Mouse (Mus musculus) hindbrain, embryonic 12.5 days (tissue): ENCODE data around the gene Ccdc57. TPM values are rescaled to one million over a fixed set of nuclear protein-coding genes. Genes with fewer than 3 reads are reported as not detected.
A peak's percentile ranks its signal among the peaks of the same experiment; 100 is the strongest.
"Not testable (repeated sequence)": the region's sequence is repeated elsewhere in the genome, so short reads cannot be mapped to it uniquely, and the experiment has no call there.

ENCODE experiments used
- ATAC-seq: fragments of 200-750 bp; cut with Nextera tagmentation; 2 replicates; pipeline ENCODE4 v1.8.0; 2017; ENCODE audit warnings: moderate TSS enrichment; ENCODE audit not compliant: low FRiP score
- H3K27ac ChIP-seq: fragments of 300-500 bp; sonication (generic); 2 replicates; pipeline ENCODE4 v1.5.1; 2016; ENCODE audit warnings: mild to moderate bottlenecking
- H3K27me3 ChIP-seq: fragments of 300-500 bp; sonication (generic); 2 replicates; pipeline ENCODE4 v1.6.1; 2016; ENCODE audit warnings: mild to moderate bottlenecking
- H3K36me3 ChIP-seq: fragments of 300-500 bp; sonication (generic); 2 replicates; pipeline ENCODE4 v1.6.1; 2016; ENCODE audit warnings: mild to moderate bottlenecking
- H3K4me1 ChIP-seq: fragments of 300-500 bp; sonication (generic); 2 replicates; pipeline ENCODE4 v1.6.1; 2016
- H3K4me2 ChIP-seq: fragments of 300-500 bp; sonication (generic); replicated peaks from 2 replicates; pipeline ENCODE4 v1.6.1; 2016; ENCODE audit warnings: mild to moderate bottlenecking
- H3K4me3 ChIP-seq: fragments of 300-500 bp; sonication (generic); 2 replicates; pipeline ENCODE4 v1.5.1; 2016; ENCODE audit warnings: mild to moderate bottlenecking
- H3K9ac ChIP-seq: fragments of 300-500 bp; sonication (generic); 2 replicates; pipeline ENCODE4 v1.6.1; 2016; ENCODE audit warnings: mild to moderate bottlenecking, moderate library complexity
- H3K9me3 ChIP-seq: fragments of 300-500 bp; sonication (generic); replicated peaks from 2 replicates; pipeline ENCODE4 v1.6.1; 2016; ENCODE audit warnings: mild to moderate bottlenecking
- WGBS: fragments of 180-500 bp; shearing (Covaris S2); methylation state at CpG from one replicate; pipeline ENCODE4 v1.1.7; 2016; 5-methylcytosine and 5-hydroxymethylcytosine counted together
- polyA plus RNA-seq: library from polyadenylated mRNA; unstranded; fragments of >200 nt; fragmentation: Nextera tagmentation; extraction: Ambion mirVana; gene quantifications from 2 replicates; pipeline ENCODE4 v1.2.1, GENCODE M21; 2016

Ccdc57 gene
- polyA plus RNA-seq, 1 experiment from 2014 or later = 6.0 TPM

GRCm38 (mm10) chr11:120855938-120856337 lies 76.7 kb downstream of the Ccdc57 start:
- not testable (repeated sequence) for H3K27me3 ChIP-seq, H3K4me3 ChIP-seq, H3K9ac ChIP-seq, ATAC-seq, H3K9me3 ChIP-seq, H3K4me1 ChIP-seq, H3K27ac ChIP-seq, H3K4me2 ChIP-seq
- WGBS = 93% methylated on average over 3 of the region's 3 CpGs
- H3K36me3 ChIP-seq = peaks cover 23% of the 10 kb centered on the region

GRCm38 (mm10) chr11:120853788-120854187 lies 78.9 kb downstream of the Ccdc57 start:
- Histone ChIP-seq H3K9me3 (no peaks in the 10 kb centered on the region), H3K9ac (no peak overlapping the region), H3K27me3 (no peaks in the 10 kb centered on the region), H3K36me3 (0 out of 2 replicates have a peak, but pooled peaks cover 6% of the 10 kb centered on the region), H3K4me1 (no peaks in the 10 kb centered on the region), H3K4me2 (no peak overlapping the region), H3K27ac (no peak overlapping the region), H3K4me3 (no peak overlapping the region)
- ATAC-seq = no peak
- WGBS = 69% methylated on average over 4 of the region's 4 CpGs

GRCm38 (mm10) chr11:120853158-120853557 lies 79.5 kb downstream of the Ccdc57 start:
- H3K4me1 ChIP-seq = no peaks in the 10 kb centered on the region

GRCm38 (mm10) chr11:120852083-120852935 lies 80.4 kb downstream of the Ccdc57 start:
- no peaks in the 10 kb centered on the region for H3K9me3 ChIP-seq
- H3K4me3 ChIP-seq = no peak overlapping the region
- no peaks in the 10 kb centered on the region for H3K4me1 ChIP-seq
- no peaks in the 10 kb centered on the region for H3K27me3 ChIP-seq
- no peak overlapping the region for H3K27ac ChIP-seq
- 75% methylated on average over 11 of the region's 11 CpGs for WGBS
- no peaks in the 10 kb centered on the region for H3K36me3 ChIP-seq
- no peak overlapping the region for H3K4me2 ChIP-seq
- no peak overlapping the region for H3K9ac ChIP-seq
- no peak for ATAC-seq

More at GRCm38 (mm10) chr11:120853158-120853557, 79.5 kb downstream of the Ccdc57 start:
- Histone ChIP-seq H3K4me3 (no peak overlapping the region), H3K9ac (no peak overlapping the region), H3K9me3 (no peaks in the 10 kb centered on the region), H3K4me2 (no peak overlapping the region), H3K27me3 (no peaks in the 10 kb centered on the region), H3K27ac (no peak overlapping the region), H3K36me3 (0 out of 2 replicates have a peak, but pooled peaks cover 2% of the 10 kb centered on the region)
- 99% methylated on average over 4 of the region's 4 CpGs for WGBS
- ATAC-seq = no peak

GRCm38 (mm10) chr11:120851582-120851981 lies 81.1 kb downstream of the Ccdc57 start:
- no peaks in the 10 kb centered on the region for H3K4me1 ChIP-seq
- 68% methylated on average over 2 of the region's 2 CpGs for WGBS
- H3K9ac ChIP-seq = no peak overlapping the region
- no peaks in the 10 kb centered on the region for H3K27me3 ChIP-seq
- H3K4me2 ChIP-seq = no peak overlapping the region
- H3K36me3 ChIP-seq = no peaks in the 10 kb centered on the region
- H3K4me3 ChIP-seq = no peak overlapping the region
- no peaks in the 10 kb centered on the region for H3K9me3 ChIP-seq
- ATAC-seq = no peak
- no peak overlapping the region for H3K27ac ChIP-seq

GRCm38 (mm10) chr11:120851132-120851531 lies 81.5 kb downstream of the Ccdc57 start:
- H3K9ac ChIP-seq = no peak overlapping the region
- no peak overlapping the region for H3K27ac ChIP-seq
- H3K4me1 ChIP-seq = no peaks in the 10 kb centered on the region
- H3K27me3 ChIP-seq = no peaks in the 10 kb centered on the region
- H3K36me3 ChIP-seq = no peaks in the 10 kb centered on the region
- WGBS = 76% methylated on average over 1 of the region's 1 CpGs
- no peaks in the 10 kb centered on the region for H3K9me3 ChIP-seq
- no peak overlapping the region for H3K4me2 ChIP-seq
- no peak for ATAC-seq
- H3K4me3 ChIP-seq = no peak overlapping the region

GRCm38 (mm10) chr11:120850331-120851030 lies 82.2 kb downstream of the Ccdc57 start:
- Histone ChIP-seq H3K4me3 (no peak overlapping the region), H3K9ac (no peak overlapping the region), H3K4me2 (no peak overlapping the region), H3K9me3 (no peaks in the 10 kb centered on the region), H3K36me3 (no peaks in the 10 kb centered on the region), H3K27ac (no peak overlapping the region), H3K4me1 (no peaks in the 10 kb centered on the region), H3K27me3 (no peaks in the 10 kb centered on the region)
- WGBS = 73% methylated on average over 2 of the region's 2 CpGs
- no peak for ATAC-seq

- no peaks in the 10 kb centered on the region for H3K36me3 ChIP-seq
These were observed 85.8 kb downstream of the Ccdc57 start for GRCm38 (mm10) chr11:120846725-120847475.

GRCm38 (mm10) chr11:120844329-120844728 lies 88.3 kb downstream of the Ccdc57 start:
- WGBS = 88% methylated on average over 4 of the region's 4 CpGs
- ATAC-seq = no peak
- no peaks in the 10 kb centered on the region for H3K27me3 ChIP-seq

More at GRCm38 (mm10) chr11:120846725-120847475, 85.8 kb downstream of the Ccdc57 start:
- no peak overlapping the region for H3K9ac ChIP-seq
- no peak overlapping the region for H3K4me3 ChIP-seq
- H3K27ac ChIP-seq = no peak overlapping the region
- H3K9me3 ChIP-seq = no peaks in the 10 kb centered on the region
- ATAC-seq = no peak
- H3K4me2 ChIP-seq = no peak overlapping the region
- WGBS = 90% methylated on average over 9 of the region's 9 CpGs
- H3K27me3 ChIP-seq = no peaks in the 10 kb centered on the region
- no peaks in the 10 kb centered on the region for H3K4me1 ChIP-seq

GRCm38 (mm10) chr11:120833555-120834280 lies 99.0 kb downstream of the Ccdc57 start:
- H3K4me2 ChIP-seq = no peak overlapping the region
- H3K27me3 ChIP-seq = no peaks in the 10 kb centered on the region
- H3K4me3 ChIP-seq = no peak overlapping the region
- peaks cover 12% of the 10 kb centered on the region; the same call in 1 of the 2 replicates for H3K4me1 ChIP-seq
- peak; percentile 63 for ATAC-seq
- H3K9me3 ChIP-seq = no peaks in the 10 kb centered on the region
- no peak overlapping the region for H3K9ac ChIP-seq
- H3K27ac ChIP-seq = peak overlapping the region; percentile 74
- no peaks in the 10 kb centered on the region for H3K36me3 ChIP-seq
- 69% methylated on average over 8 of the region's 8 CpGs for WGBS

More at GRCm38 (mm10) chr11:120844329-120844728, 88.3 kb downstream of the Ccdc57 start:
- no peak overlapping the region for H3K4me2 ChIP-seq
- no peaks in the 10 kb centered on the region for H3K9me3 ChIP-seq
- no peaks in the 10 kb centered on the region for H3K4me1 ChIP-seq
- H3K36me3 ChIP-seq = no peaks in the 10 kb centered on the region
- no peak overlapping the region for H3K4me3 ChIP-seq
- H3K27ac ChIP-seq = no peak overlapping the region
- no peak overlapping the region for H3K9ac ChIP-seq

- H3K36me3 ChIP-seq, H3K27me3 ChIP-seq, ATAC-seq, H3K9me3 ChIP-seq, H3K9ac ChIP-seq, H3K4me3 ChIP-seq, H3K4me2 ChIP-seq: not testable (repeated sequence)
- 97% methylated on average over 5 of the region's 5 CpGs for WGBS
- Histone ChIP-seq H3K27ac (0 out of 2 replicates have a peak overlapping the region, but pooled peaks have one; percentile 74), H3K4me1 (peaks cover 12% of the 10 kb centered on the region; the same call in 1 of the 2 replicates)
These were observed 99.7 kb downstream of the Ccdc57 start for GRCm38 (mm10) chr11:120832962-120833361.
